Mouse (Mus musculus) neural tube, embryonic 12.5 days (tissue): ENCODE measurements around the gene Olfr965. TPM values are rescaled to one million over a fixed set of nuclear protein-coding genes. Genes with fewer than 3 reads are reported as not detected.

ENCODE experiments used
- polyA plus RNA-seq: library from polyadenylated mRNA; unstranded; fragments of >200 nt; fragmentation: Nextera tagmentation; extraction: Ambion mirVana; gene quantifications from 2 replicates; pipeline ENCODE4 v1.2.1, GENCODE M21; 2016

Olfr965 gene
- polyA plus RNA-seq, 1 experiment from 2014 or later: not detected

Other genes with a start within 250 kb of the Olfr965 start
- gene Olfr955, start 239.4 kb upstream of the Olfr965 start, polyA plus RNA-seq: not detected in 2 replicates
- not detected in 2 replicates for gene Olfr44, start 217.4 kb upstream of the Olfr965 start, polyA plus RNA-seq
- not detected in 2 replicates for gene Olfr957, start 195.5 kb upstream of the Olfr965 start, polyA plus RNA-seq
- gene Olfr958, start 157.3 kb upstream of the Olfr965 start, polyA plus RNA-seq: not detected in 2 replicates
- not detected in 2 replicates for gene Olfr959, start 135.8 kb upstream of the Olfr965 start, polyA plus RNA-seq
- 26.1 and 26.5 TPM in 2 replicates for gene AW551984, start 107.0 kb upstream of the Olfr965 start, polyA plus RNA-seq
- gene Olfr148, start 100.7 kb upstream of the Olfr965 start, polyA plus RNA-seq: not detected in 2 replicates
- gene Olfr960, start 90.0 kb upstream of the Olfr965 start, polyA plus RNA-seq: not detected in 2 replicates
- gene Olfr961, start 66.3 kb upstream of the Olfr965 start, polyA plus RNA-seq: not detected in 2 replicates
- gene Olfr963, start 44.1 kb upstream of the Olfr965 start, polyA plus RNA-seq: not detected in 2 replicates
- gene Olfr149, start 4.2 kb upstream of the Olfr965 start, polyA plus RNA-seq: not detected in 2 replicates
- not detected in 2 replicates for gene Olfr150, start 19.6 kb downstream of the Olfr965 start, polyA plus RNA-seq
- not detected in 2 replicates for gene Olfr967, start 34.9 kb downstream of the Olfr965 start, polyA plus RNA-seq
- not detected in 2 replicates for gene Olfr968, start 71.9 kb downstream of the Olfr965 start, polyA plus RNA-seq
- not detected in 2 replicates for gene Olfr969, start 79.6 kb downstream of the Olfr965 start, polyA plus RNA-seq
- gene Olfr970, start 97.5 kb downstream of the Olfr965 start, polyA plus RNA-seq: not detected in 2 replicates
- not detected in 2 replicates for gene Olfr971, start 125.5 kb downstream of the Olfr965 start, polyA plus RNA-seq
- gene Olfr972, start 155.1 kb downstream of the Olfr965 start, polyA plus RNA-seq: not detected in 2 replicates
- gene Olfr229, start 196.0 kb downstream of the Olfr965 start, polyA plus RNA-seq: not detected in 2 replicates
- gene Olfr974, start 226.1 kb downstream of the Olfr965 start, polyA plus RNA-seq: not detected in 2 replicates
- gene Olfr975, start 240.7 kb downstream of the Olfr965 start, polyA plus RNA-seq: 0.11 TPM in 1 of 2 replicates, not detected in the other
- not detected in 2 replicates for gene Olfr976, start 249.8 kb downstream of the Olfr965 start, polyA plus RNA-seq